Mouse (Mus musculus): Measurements from ENCODE around the gene Srsf3.

GRCm38 (mm10) chr17:29059581-29059980, 27.2 kb downstream of the Srsf3 start:
- no peak for TF ChIP-seq EP300 (IDR thresholded peaks at IDR 0.05; ENCODE audit: low read depth)
- no peak for TF ChIP-seq CTCF (IDR thresholded peaks at IDR 0.05; ENCODE audit: low read depth)

Measured in liver, embryonic 14.5 days (tissue).